Mouse (Mus musculus): Measurements from ENCODE around the gene Ccdc74a.
A peak's percentile ranks its signal among the peaks of the same experiment; 100 is the strongest.
"Not testable (repeated sequence)": the region's sequence is repeated elsewhere in the genome, so short reads cannot be mapped to it uniquely, and the experiment has no call there.

Ccdc74a gene

GRCm38 (mm10) chr16:17646310-17647114, at the start of gene Ccdc74a:
TSS of gene Ccdc74a (plus strand) at chr16:17646470.
- DNase-seq (ENCODE audit: extremely low read depth, insufficient read length, low spot score), result peak; percentile 98

- DNase-seq (ENCODE audit: extremely low read depth, insufficient read length, low spot score), result no peak
Observed at GRCm38 (mm10) chr16:17600944-17601562, 45.2 kb upstream of the Ccdc74a start.

GRCm38 (mm10) chr16:17604941-17605340, 41.3 kb upstream of the Ccdc74a start:
- no peak for DNase-seq (ENCODE audit: extremely low read depth, insufficient read length, low spot score)

DNA sequence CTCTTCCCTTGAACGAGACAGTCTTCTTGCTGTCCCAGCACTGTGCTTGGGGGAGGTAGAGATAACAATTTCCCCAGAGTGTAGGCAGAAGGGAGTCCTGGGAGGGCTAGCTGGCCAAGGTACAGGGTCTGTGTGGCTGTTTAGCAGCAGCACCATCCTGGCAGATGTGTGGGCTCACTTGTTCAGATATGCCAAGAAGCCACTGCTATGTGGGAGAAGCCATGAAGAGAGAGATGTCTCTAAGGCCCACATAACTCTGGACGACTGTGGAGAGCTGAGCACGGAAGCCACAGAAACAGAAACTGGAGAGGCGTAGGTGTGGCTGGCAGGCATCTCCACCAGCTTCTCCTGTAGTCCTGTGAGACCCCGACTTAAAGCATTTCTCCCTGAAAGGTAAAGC, 40.6 kb upstream of the Ccdc74a start:
- no peak for DNase-seq (ENCODE audit: extremely low read depth, insufficient read length, low spot score)

DNA sequence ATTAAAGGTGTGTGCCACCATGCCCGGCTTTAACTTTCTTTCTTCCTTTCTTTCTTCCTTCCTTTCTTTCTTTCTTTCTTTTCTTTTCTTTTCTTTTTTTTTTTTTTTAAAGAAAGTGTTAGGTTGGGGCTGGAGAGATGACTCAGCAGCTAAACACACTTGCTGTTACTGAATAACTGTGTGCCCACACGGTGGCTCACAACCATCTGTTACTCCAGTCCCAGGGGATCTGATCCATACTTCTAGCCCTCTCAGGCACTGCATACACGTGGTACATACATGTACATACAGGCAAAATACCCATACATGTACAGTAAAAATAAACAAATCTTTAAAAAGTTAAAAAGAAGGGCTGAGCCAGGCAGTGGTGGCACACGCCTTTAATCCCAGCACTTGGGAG, 34.9 kb upstream of the Ccdc74a start:
- DNase-seq (ENCODE audit: extremely low read depth, insufficient read length, low spot score), result peak; percentile 28

GRCm38 (mm10) chr16:17614740-17615139, 31.5 kb upstream of the Ccdc74a start:
- DNase-seq (ENCODE audit: extremely low read depth, insufficient read length, low spot score), result not testable (repeated sequence)

- DNase-seq (ENCODE audit: extremely low read depth, insufficient read length, low spot score), result no peak
Observed at GRCm38 (mm10) chr16:17616212-17616611, 30.1 kb upstream of the Ccdc74a start.

DNA sequence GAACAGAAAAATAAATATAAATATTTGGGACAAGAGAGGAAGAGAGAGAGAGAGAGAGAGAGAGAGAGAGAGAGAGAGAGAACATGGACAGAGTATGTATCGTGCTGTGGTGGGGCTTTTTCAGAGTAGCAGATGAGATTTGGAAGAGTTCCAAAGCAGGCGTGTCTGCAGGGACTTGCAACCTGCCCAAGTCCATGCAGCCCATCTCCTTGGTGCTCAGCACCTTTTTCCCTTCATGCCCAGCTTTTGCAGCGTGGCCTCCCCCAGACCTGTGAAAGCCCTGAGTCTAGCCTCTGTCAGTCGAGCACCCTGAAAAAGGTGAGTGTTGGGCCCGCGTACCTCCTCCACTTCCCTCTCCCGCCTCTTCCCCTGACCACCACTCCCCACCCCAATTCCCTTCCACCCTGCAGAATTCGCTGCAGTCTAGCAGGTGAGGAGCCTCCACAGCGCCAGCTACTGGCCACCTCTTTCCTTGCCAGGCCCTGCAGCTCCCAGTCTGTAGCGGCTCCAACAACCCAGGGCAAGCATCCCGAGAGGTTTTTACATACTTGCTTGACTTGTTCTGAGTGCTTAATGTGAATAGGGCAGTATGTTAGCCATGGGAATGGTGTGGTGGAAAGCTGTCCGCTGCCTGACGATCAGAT, 28.2 kb upstream of the Ccdc74a start:
- peak; percentile 59 for DNase-seq (ENCODE audit: extremely low read depth, insufficient read length, low spot score)

DNA sequence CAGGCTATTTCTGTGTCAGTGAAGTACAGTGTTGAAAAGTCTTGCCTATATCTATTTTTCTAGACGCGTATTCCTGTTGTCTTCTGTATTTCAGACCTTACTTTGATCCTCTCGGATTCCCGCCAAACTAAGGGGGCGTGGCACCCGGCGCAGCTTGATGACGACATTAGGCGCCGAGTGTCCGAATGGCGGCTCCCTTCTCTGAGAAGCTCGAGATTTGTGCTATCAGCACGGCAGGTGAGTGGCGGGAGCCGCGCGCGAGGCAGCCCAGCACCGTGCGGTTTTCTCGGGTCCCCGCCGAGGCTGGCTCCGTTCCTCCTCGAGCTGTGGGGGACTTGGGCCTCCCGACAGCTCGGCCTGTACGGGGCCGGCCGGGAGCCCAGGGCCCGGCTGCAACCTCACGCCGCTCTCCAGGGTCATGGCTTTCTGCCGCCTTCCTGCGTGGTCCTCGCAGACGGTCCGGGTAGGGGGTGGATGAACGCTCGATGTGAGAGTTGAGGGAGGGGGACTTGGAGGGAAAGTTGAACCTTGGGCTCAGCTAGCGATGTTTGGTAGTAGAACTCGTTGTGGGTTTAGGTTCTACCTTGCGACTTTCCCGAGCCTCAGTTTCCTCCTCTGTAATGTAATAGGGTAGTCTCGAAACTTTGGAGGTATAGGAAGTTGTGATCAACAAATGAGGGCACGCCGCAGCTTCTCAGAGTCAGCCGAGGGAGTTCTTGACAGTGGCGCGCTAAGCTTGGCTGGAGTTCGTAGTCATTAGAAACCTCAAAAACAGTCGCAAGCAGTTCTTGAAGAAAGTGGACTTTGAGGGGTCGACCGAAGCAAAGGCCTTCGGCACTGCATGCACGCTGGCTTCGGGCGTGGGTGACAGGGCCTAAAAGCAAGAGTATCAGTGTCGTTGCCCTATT, 26.8 kb upstream of the Ccdc74a start, which contains the start of gene Smpd4:
TSS of gene Smpd4 (plus strand) at position 157 of the 908 bp plus-strand sequence.
- DNase-seq (ENCODE audit: extremely low read depth, insufficient read length, low spot score), result peak; percentile 86

GRCm38 (mm10) chr16:17621936-17622335, 24.3 kb upstream of the Ccdc74a start:
- DNase-seq (ENCODE audit: extremely low read depth, insufficient read length, low spot score), result no peak

- no peak for DNase-seq (ENCODE audit: extremely low read depth, insufficient read length, low spot score)
Observed at GRCm38 (mm10) chr16:17625488-17626268, 20.6 kb upstream of the Ccdc74a start.

GRCm38 (mm10) chr16:17626269-17626555, 20.1 kb upstream of the Ccdc74a start:
- DNase-seq (ENCODE audit: extremely low read depth, insufficient read length, low spot score), result no peak

DNA sequence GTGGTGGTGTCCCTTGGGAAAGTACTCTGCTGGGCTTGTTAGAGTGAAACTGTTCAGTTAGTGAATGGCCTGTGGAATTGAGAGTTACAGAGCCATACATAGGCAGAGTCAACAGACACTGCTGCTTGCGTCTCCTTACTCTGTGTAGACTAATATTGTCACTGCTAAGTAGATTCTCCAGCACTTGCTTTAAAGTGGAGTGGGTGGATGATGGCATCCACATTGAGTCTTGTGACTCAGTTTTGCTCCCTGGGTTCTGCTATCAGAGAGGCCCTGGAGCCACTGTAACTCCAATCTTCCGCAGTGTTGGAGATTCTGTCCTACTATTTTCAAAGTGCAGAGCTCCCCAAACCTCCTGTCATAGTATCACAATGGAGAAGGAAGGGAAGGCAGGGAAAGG, 13.7 kb upstream of the Ccdc74a start:
- DNase-seq (ENCODE audit: extremely low read depth, insufficient read length, low spot score), result no peak

DNA sequence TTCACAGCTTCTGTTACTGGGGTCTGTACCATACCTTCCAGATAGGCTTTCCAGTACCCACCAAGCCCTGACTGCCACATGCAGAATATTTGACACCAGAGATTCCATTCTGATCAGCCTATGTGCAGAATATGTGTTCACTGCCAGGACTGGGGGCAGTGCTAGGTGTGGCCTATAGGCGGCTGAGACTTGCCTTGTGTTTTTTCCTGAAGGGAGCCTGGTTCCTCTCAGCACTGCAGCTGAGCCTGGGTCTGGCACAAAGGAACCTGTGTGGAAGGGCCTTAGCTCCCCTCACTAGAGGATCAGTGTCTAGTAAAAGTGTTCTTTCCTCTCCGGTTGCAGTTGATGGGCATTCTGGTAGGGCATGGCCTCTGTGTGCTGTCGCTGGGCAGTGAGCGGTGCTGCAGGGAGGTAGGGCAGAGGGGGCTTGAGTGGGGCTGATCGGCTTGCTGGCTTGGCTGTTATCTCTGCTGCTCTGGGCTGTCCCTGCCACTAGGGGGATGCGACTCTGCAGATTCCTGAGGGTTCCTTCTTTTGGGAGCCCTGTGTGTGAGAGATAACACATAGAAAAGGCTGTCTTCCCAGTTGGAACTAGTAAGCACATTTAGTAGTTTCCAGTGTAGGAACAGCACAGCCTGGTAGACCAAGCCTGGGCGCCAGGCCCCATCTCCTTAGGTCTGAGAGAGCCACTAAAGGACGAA, 12.6 kb upstream of the Ccdc74a start:
- DNase-seq (ENCODE audit: extremely low read depth, insufficient read length, low spot score), result no peak

GRCm38 (mm10) chr16:17636904-17637303, 9.4 kb upstream of the Ccdc74a start:
- no peak for DNase-seq (ENCODE audit: extremely low read depth, insufficient read length, low spot score)

DNA sequence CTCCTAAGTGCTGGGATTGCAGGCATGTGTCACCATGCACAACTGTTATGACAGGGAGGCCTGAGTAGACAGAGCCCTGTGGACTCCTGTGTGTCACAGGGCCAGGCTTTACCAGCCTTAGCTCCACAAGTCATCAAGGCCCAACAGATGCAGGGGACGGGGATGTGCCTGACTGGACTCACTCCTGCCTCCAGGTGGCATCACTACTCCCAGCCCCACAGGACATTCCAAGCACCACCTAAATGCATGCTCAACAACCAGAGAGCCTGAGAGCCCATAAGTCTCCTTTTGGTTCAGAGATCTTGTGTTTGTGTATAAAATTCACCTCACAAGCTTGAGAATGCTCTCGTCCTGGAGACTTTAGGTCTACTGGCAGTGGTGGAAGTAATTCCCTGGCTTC, 8.7 kb upstream of the Ccdc74a start:
- DNase-seq (ENCODE audit: extremely low read depth, insufficient read length, low spot score), result no peak

DNA sequence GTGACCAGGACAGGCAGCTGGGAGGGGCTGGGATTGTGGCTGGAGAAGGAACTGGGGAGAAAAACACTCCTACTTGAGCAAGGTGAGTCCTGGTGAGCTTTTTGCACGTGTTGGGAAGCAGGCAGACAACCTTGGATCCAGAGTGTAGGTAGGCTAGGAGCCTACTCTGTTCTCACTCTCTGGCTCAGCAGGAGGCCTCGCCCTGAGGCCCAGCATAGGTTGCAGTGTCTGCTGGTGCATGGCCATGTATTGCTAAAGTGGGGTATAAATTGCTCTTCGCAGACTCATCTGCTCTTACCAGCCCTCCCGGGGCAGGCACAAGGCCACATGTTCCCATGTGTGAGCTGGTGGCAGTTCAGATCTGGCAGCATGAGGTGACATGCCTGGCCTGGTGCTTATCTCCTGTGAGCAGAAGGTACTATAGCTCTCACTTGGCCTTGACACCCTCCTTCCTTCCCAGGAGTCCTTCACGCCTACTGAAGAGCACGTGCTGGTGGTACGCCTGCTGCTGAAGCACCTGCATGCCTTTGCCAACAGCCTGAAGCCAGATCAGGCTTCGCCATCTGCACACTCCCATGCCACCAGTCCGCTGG, 8.1 kb upstream of the Ccdc74a start:
- no peak for DNase-seq (ENCODE audit: extremely low read depth, insufficient read length, low spot score)

DNA sequence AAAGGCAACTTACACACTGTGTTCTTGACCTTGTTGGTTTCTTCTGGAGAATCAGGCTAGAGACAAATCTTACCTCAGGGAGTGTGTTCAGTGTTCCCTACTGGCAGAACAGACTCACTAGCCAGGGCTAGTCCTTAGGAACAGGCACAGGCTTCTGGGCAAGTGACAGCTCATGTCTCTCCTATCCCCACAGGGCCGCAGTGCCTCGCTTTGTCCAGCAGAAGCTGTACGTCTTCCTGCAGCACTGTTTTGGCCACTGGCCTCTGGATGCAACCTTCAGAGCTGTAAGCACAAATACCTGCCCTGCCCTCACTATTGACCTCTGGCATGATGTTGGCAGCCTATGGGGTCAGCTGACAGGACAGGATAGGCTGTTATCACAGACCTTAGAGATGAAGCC, 7.2 kb upstream of the Ccdc74a start:
- DNase-seq (ENCODE audit: extremely low read depth, insufficient read length, low spot score), result no peak

- no peak for DNase-seq (ENCODE audit: extremely low read depth, insufficient read length, low spot score)
Observed at GRCm38 (mm10) chr16:17639951-17640350, 6.3 kb upstream of the Ccdc74a start.
